Mouse (Mus musculus): ENCODE measurements around the gene Rapgefl1.

GRCm38 (mm10) chr11:98787691-98788090 lies 48.9 kb upstream of the Rapgefl1 start:
- TF ChIP-seq JUND (IDR thresholded peaks at IDR 0.05; ENCODE audit: low read depth, low read length) = no peak
- TF ChIP-seq USF2 (IDR thresholded peaks at IDR 0.05; ENCODE audit: borderline replicate concordance in 1 of 2, insufficient read depth in 1 of 2, low read depth in 1 of 2, low read length in 2 of 2) = no peak
- peak; percentile 53 to 70 (median 63) for TF ChIP-seq CTCF (IDR thresholded peaks at IDR 0.05 in 2 of 3, conservative IDR thresholded peaks at IDR 0.05 in 1 of 3; ENCODE audit: control insufficient read depth in 1 of 3, insufficient read depth in 1 of 3, low read depth in 2 of 3, low read length in 3 of 3, poor library complexity in 1 of 3, severe bottlenecking in 1 of 3)
- no peak for TF ChIP-seq TCF12 (IDR thresholded peaks at IDR 0.05; ENCODE audit: low read depth, low read length)
- TF ChIP-seq MYB (IDR thresholded peaks at IDR 0.05; ENCODE audit: low read depth, low read length) = no peak
- no peak for TF ChIP-seq UBTF (IDR thresholded peaks at IDR 0.05; ENCODE audit: borderline replicate concordance, insufficient read depth, low read depth, low read length)
- no peak for TF ChIP-seq E2F4 (IDR thresholded peaks at IDR 0.05; ENCODE audit: borderline replicate concordance, low read depth, low read length)
- TF ChIP-seq EP300 (IDR thresholded peaks at IDR 0.05; ENCODE audit: low read depth in 1 of 2, low read length in 2 of 2) = no peak
- no peak for TF ChIP-seq MAX (IDR thresholded peaks at IDR 0.05; ENCODE audit: low read length)
- no peak for TF ChIP-seq ZNF384 (IDR thresholded peaks at IDR 0.05; ENCODE audit: low read depth, low read length)
- no peak for TF ChIP-seq MAZ (IDR thresholded peaks at IDR 0.05; ENCODE audit: low read depth, low read length)

Measured in MEL (cell line).